Mouse (Mus musculus) spleen, adult 2 months (tissue): ENCODE measurements around the gene Gm49394.

ENCODE experiments used
- CTCF ChIP-seq: fragments of 200-500 bp; IDR thresholded peaks from 2 replicates; pipeline ENCODE4 v1.5.1; 2011; ENCODE audit warnings: mild to moderate bottlenecking, inconsistent platforms; ENCODE audit not compliant: insufficient read depth, insufficient read length, insufficient replicate concordance; ENCODE audit errors: extremely low read depth
- POLR2A ChIP-seq: fragments of 200-500 bp; IDR thresholded peaks from 2 replicates; pipeline ENCODE4 v1.6.1; 2011; ENCODE audit warnings: low read depth, low read length, inconsistent platforms

DNA sequence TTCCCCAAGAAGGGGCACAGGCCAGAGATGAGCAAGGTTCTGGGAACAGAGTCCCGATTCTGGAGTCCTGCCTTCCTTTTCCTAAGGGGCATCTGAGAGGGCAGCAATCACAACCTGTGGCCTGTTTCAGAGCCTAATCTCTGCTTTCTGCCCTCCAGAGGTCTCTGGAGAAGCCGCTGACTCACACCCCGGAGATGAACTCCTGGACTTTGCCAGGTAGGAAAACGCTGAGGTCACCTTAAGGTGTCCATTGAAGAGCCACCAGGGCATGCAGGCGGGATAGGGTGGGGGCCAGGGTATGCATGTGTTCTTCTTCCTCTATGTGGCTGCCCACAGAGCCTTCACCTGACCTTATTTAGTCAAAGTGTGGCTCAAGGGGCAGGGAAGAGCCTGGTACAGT is 4.4 kb downstream of the Gm49394 start:
- TF ChIP-seq CTCF (no peak), POLR2A (no peak)
